Mouse (Mus musculus) activated CD4-positive, CD25-positive, alpha-beta regulatory T cell, adult 9 weeks (primary cell): ENCODE results near the gene AI987944. TPM values are rescaled to one million over a fixed set of nuclear protein-coding genes. Genes with fewer than 3 reads are reported as not detected.

ENCODE experiments used
- polyA plus RNA-seq: library from polyadenylated mRNA; unstranded; fragments of 100-300 nt; shearing (Covaris generic); gene quantifications from one replicate; pipeline ENCODE4 v1.2.1, GENCODE M21; 2017

The AI987944 gene
- 45.4 TPM for polyA plus RNA-seq

GRCm38 (mm10) chr7:41393048-41393971, at the start of gene AI987944:
Gene AI987944 (minus strand): TSS chr7:41393379.

Other genes with a start within 250 kb of the AI987944 start
- gene Gm5592, start 239.5 kb downstream of the AI987944 start, polyA plus RNA-seq, result not detected
- not detected for gene Vmn2r57, start 55.3 kb upstream of the AI987944 start, polyA plus RNA-seq
- 0.18 TPM for gene Gm20449, start 106.0 kb upstream of the AI987944 start, polyA plus RNA-seq
- gene AW146154, start 106.5 kb upstream of the AI987944 start, polyA plus RNA-seq, result 15.2 TPM
- gene Gm6871, start 180.3 kb upstream of the AI987944 start, polyA plus RNA-seq, result 0.29 TPM
- gene 2610021A01Rik, start 205.9 kb upstream of the AI987944 start, polyA plus RNA-seq, result 29.3 TPM
- 9.2 TPM for gene Zfp788, start 239.8 kb upstream of the AI987944 start, polyA plus RNA-seq